Comparison of ENCODE assay signal across 23 mouse cellular contexts in genomic region chr3:124266821-124267220, GRCm38 (mm10). TPM values are rescaled to one million over a fixed set of nuclear protein-coding genes. Genes with fewer than 3 reads are reported as not detected.
DNase-seq lines count a peak whose midpoint lies in the region; ATAC-seq and TF ChIP-seq lines count a peak whose summit lies in the region.
"Had no signal": no experiment of that assay in that cellular context is flagged by ENCODE, and none has a peak within 500 bp of the region (broad histone marks: within the 10 kb centered on the region; RNA-seq: fewer than 3 reads in every experiment).

No protein-coding gene starts in this region.

- H3K9ac ChIP-seq in forebrain, embryonic 13.5 days: no peak overlapping the region
- H3K9ac ChIP-seq in forebrain, postnatal 0 days: no peak overlapping the region
- no peak overlapping the region for H3K9ac ChIP-seq in midbrain, embryonic 11.5 days (ENCODE audit: low read length)
- no peak overlapping the region for H3K9ac ChIP-seq in midbrain, embryonic 16.5 days (ENCODE audit: low read depth, low read length)
- H3K9ac ChIP-seq: heart, embryonic 15.5 days; limb, embryonic 12.5 days; liver, embryonic 12.5 days; midbrain, embryonic 12.5 days had no signal

- WGBS in forebrain, embryonic 13.5 days: 30% methylated on average over 5 of the region's 5 CpGs
- 30% methylated on average over 5 of the region's 5 CpGs for WGBS in forebrain, postnatal 0 days
- WGBS in midbrain, embryonic 11.5 days: 46% methylated on average over 5 of the region's 5 CpGs
- 30% methylated on average over 5 of the region's 5 CpGs for WGBS in midbrain, embryonic 16.5 days

- H3K4me3 ChIP-seq in forebrain, embryonic 13.5 days: no peak overlapping the region
- no peak overlapping the region for H3K4me3 ChIP-seq in forebrain, postnatal 0 days (ENCODE audit: low read depth, low read length)
- H3K4me3 ChIP-seq in midbrain, embryonic 11.5 days (ENCODE audit: low read depth, low read length): no peak overlapping the region
- H3K4me3 ChIP-seq in midbrain, embryonic 16.5 days (ENCODE audit: low read depth, low read length): no peak overlapping the region
- H3K4me3 ChIP-seq: gastrocnemius, adult 2 months; heart, embryonic 15.5 days; layer of hippocampus, adult 2 months; limb, embryonic 12.5 days; liver, embryonic 12.5 days; midbrain, embryonic 12.5 days had no signal

- TF ChIP-seq CTCF in forebrain, postnatal 0 days (IDR thresholded peaks at IDR 0.05; ENCODE audit: low read depth): no peak

- H3K4me1 ChIP-seq in forebrain, embryonic 13.5 days: peaks cover 18% of the 10 kb centered on the region
- no peaks in the 10 kb centered on the region for H3K4me1 ChIP-seq in forebrain, postnatal 0 days (ENCODE audit: insufficient read depth)
- H3K4me1 ChIP-seq in midbrain, embryonic 11.5 days (ENCODE audit: control insufficient read depth, insufficient read depth, low read length): peaks cover 4% of the 10 kb centered on the region; the same call in 1 of the 2 replicates
- peaks cover 2% of the 10 kb centered on the region; the same call in 1 of the 2 replicates for H3K4me1 ChIP-seq in midbrain, embryonic 16.5 days (ENCODE audit: control insufficient read depth, insufficient read depth, low read length)
- H3K4me1 ChIP-seq: heart, embryonic 15.5 days; limb, embryonic 12.5 days; liver, embryonic 12.5 days had no signal

- no peak overlapping the region for H3K4me2 ChIP-seq in forebrain, embryonic 13.5 days
- no peak overlapping the region for H3K4me2 ChIP-seq in forebrain, postnatal 0 days (ENCODE audit: low read depth)
- H3K4me2 ChIP-seq in midbrain, embryonic 11.5 days: no peak overlapping the region
- H3K4me2 ChIP-seq in midbrain, embryonic 16.5 days (ENCODE audit: low read length): no peak overlapping the region
- H3K4me2 ChIP-seq: heart, embryonic 15.5 days; limb, embryonic 12.5 days; liver, embryonic 12.5 days; midbrain, embryonic 12.5 days had no signal

- ATAC-seq in cerebellum, adult (ENCODE audit: insufficient number of reproducible peaks, low FRiP score, low TSS enrichment): peak; percentile 72
- peak; percentile 34; the same call in 1 of the 2 replicates for ATAC-seq in forebrain, embryonic 13.5 days
- no peak; the same call in 1 of the 2 replicates for ATAC-seq in forebrain, postnatal 0 days
- ATAC-seq in midbrain, embryonic 11.5 days (ENCODE audit: low FRiP score): peak; percentile 25; the same call in 1 of the 2 replicates
- no peak for ATAC-seq in midbrain, embryonic 16.5 days
- ATAC-seq: intestine, postnatal 0 days; liver, embryonic 12.5 days had no signal

- no peak overlapping the region; the same call in 1 of the 2 replicates for H3K27ac ChIP-seq in forebrain, embryonic 13.5 days
- H3K27ac ChIP-seq in forebrain, postnatal 0 days (ENCODE audit: low read depth, low read length): no peak overlapping the region
- no peak overlapping the region for H3K27ac ChIP-seq in midbrain, embryonic 11.5 days (ENCODE audit: low read depth, low read length)
- H3K27ac ChIP-seq in midbrain, embryonic 16.5 days (ENCODE audit: low read length): no peak overlapping the region
- H3K27ac ChIP-seq: gastrocnemius, adult 2 months; heart, embryonic 15.5 days; layer of hippocampus, adult 2 months; limb, embryonic 12.5 days; liver, embryonic 12.5 days; midbrain, embryonic 12.5 days had no signal

- DNase-seq in cerebellum, postnatal 36 days: no peak
- no peak for DNase-seq in forebrain, postnatal 0 days
- peak; percentile 82 for DNase-seq in midbrain, embryonic 11.5 days (ENCODE audit: low spot score, missing footprints)
- peak; percentile 16 for DNase-seq in retina, postnatal 7 days (ENCODE audit: low read depth, low spot score)
- DNase-seq in liver: no peak
- DNase-seq: adrenal gland, postnatal 10 days; cerebellum, adult 11 months; gastrocnemius, adult 2 months; heart, postnatal 4 days; kidney, postnatal 25 days; lung, adult 18-20 months; lung, postnatal 10 days; right cerebral cortex, postnatal 14 days; thymus, postnatal 14 days had no signal

- no peaks in the 10 kb centered on the region for H3K27me3 ChIP-seq in forebrain, embryonic 13.5 days
- no peaks in the 10 kb centered on the region for H3K27me3 ChIP-seq in forebrain, postnatal 0 days (ENCODE audit: insufficient read depth, low read length)
- no peaks in the 10 kb centered on the region for H3K27me3 ChIP-seq in midbrain, embryonic 11.5 days (ENCODE audit: control insufficient read depth, insufficient read depth, low read length)
- no peaks in the 10 kb centered on the region for H3K27me3 ChIP-seq in midbrain, embryonic 16.5 days (ENCODE audit: control insufficient read depth, insufficient read depth, low read depth, low read length)
- H3K27me3 ChIP-seq: heart, embryonic 15.5 days; limb, embryonic 12.5 days; liver, embryonic 12.5 days; midbrain, embryonic 12.5 days had no signal

- no peaks in the 10 kb centered on the region for H3K9me3 ChIP-seq in forebrain, embryonic 13.5 days (replicated peaks)
- no peaks in the 10 kb centered on the region for H3K9me3 ChIP-seq in forebrain, postnatal 0 days (ENCODE audit: low read length)
- no peaks in the 10 kb centered on the region for H3K9me3 ChIP-seq in midbrain, embryonic 11.5 days (ENCODE audit: control insufficient read depth, low read length)
- no peaks in the 10 kb centered on the region for H3K9me3 ChIP-seq in midbrain, embryonic 16.5 days (replicated peaks; ENCODE audit: control insufficient read depth, low read length, poor library complexity, severe bottlenecking)
- H3K9me3 ChIP-seq: heart, embryonic 15.5 days; limb, embryonic 12.5 days; liver, embryonic 12.5 days; midbrain, embryonic 12.5 days had no signal

- H3K36me3 ChIP-seq in forebrain, embryonic 13.5 days (ENCODE audit: poor library complexity, severe bottlenecking): no peaks in the 10 kb centered on the region
- no peaks in the 10 kb centered on the region for H3K36me3 ChIP-seq in forebrain, postnatal 0 days (ENCODE audit: insufficient read depth)
- H3K36me3 ChIP-seq in midbrain, embryonic 11.5 days (ENCODE audit: control insufficient read depth, insufficient read depth, low read length): no peaks in the 10 kb centered on the region
- H3K36me3 ChIP-seq in midbrain, embryonic 16.5 days (ENCODE audit: control insufficient read depth, insufficient read depth, low read length): no peaks in the 10 kb centered on the region
- H3K36me3 ChIP-seq: heart, embryonic 15.5 days; limb, embryonic 12.5 days; liver, embryonic 12.5 days; midbrain, embryonic 12.5 days had no signal

RNA-seq across cellular contexts. Expression of gene Tram1l1, which starts 53.8 kb away (rescaled TPM):
- 31.5 and 32.0 TPM in 2 replicates for polyA plus RNA-seq in forebrain, embryonic 13.5 days (2015; fragmentation: Nextera tagmentation; extraction: Ambion mirVana)
- total RNA-seq in forebrain, postnatal 0 days (2014; rRNA removed): 20.3 and 23.0 TPM in 2 replicates
- polyA plus RNA-seq in forebrain, postnatal 0 days (2015; fragmentation: Nextera tagmentation; extraction: Ambion mirVana): 27.9 and 35.8 TPM in 2 replicates
- polyA plus RNA-seq in midbrain, embryonic 11.5 days (2014; fragmentation: Nextera tagmentation; extraction: Ambion mirVana): 28.5 and 33.0 TPM in 2 replicates
- polyA plus RNA-seq in midbrain, embryonic 16.5 days (2015; fragmentation: Nextera tagmentation; extraction: Ambion mirVana): 56.9 and 59.2 TPM in 2 replicates
- total RNA-seq: gastrocnemius, adult 2 months had no signal

Comparison
In these comparisons a context has a peak if more than half of its experiments do, and no peak if none do; other contexts are left out.
1. ATAC-seq: peak in cerebellum, adult (single experiment), forebrain, embryonic 13.5 days (single experiment) and midbrain, embryonic 11.5 days (single experiment); none in forebrain, postnatal 0 days (single experiment) and midbrain, embryonic 16.5 days (single experiment).
2. DNase-seq: peak in midbrain, embryonic 11.5 days (single experiment) and retina, postnatal 7 days (single experiment); none in cerebellum, postnatal 36 days (0 of 2), forebrain, postnatal 0 days (single experiment) and liver (single experiment).